Mouse (Mus musculus) embryonic facial prominence, embryonic 14.5 days (tissue): ENCODE measurements at regions not wholly inside any gene's neighbourhood (a gene's known extent, or its start where the extent isn't known, plus 50 kb on each side); places are given as distances from the start of the nearest gene placed in this dataset.

Experiments
- ATAC-seq: fragments of 200-750 bp; cut with Nextera tagmentation; 2 replicates; pipeline ENCODE4 v1.8.0; 2017; ENCODE audit warnings: low read depth, moderate number of reproducible peaks, moderate TSS enrichment
- DNase-seq: peaks from one replicate; pipeline ENCODE4 v3.0.0-alpha.2; 2015; ENCODE audit warnings: low spot score
- H3K27ac ChIP-seq: fragments of 300-500 bp; sonication (generic); replicated peaks from 2 replicates; pipeline ENCODE4 v1.5.1; 2014; ENCODE audit warnings: low read depth, mild to moderate bottlenecking, low read length, moderate library complexity
- H3K27me3 ChIP-seq: fragments of 300-500 bp; sonication (generic); replicated peaks from 2 replicates; pipeline ENCODE4 v1.6.1; 2014; ENCODE audit warnings: low read length; ENCODE audit not compliant: control insufficient read depth, insufficient read depth
- H3K36me3 ChIP-seq: fragments of 300-500 bp; sonication (generic); 2 replicates; pipeline ENCODE4 v1.6.1; 2014; ENCODE audit warnings: low read length, mixed read lengths; ENCODE audit not compliant: control insufficient read depth, insufficient read depth
- H3K4me1 ChIP-seq: fragments of 300-500 bp; sonication (generic); 2 replicates; pipeline ENCODE4 v1.6.1; 2014; ENCODE audit warnings: antibody characterized with exemption, low read length; ENCODE audit not compliant: control insufficient read depth, insufficient read depth
- H3K4me2 ChIP-seq: fragments of 300-500 bp; sonication (generic); 2 replicates; pipeline ENCODE4 v1.6.1; 2014; ENCODE audit warnings: low read depth, mild to moderate bottlenecking, low read length, moderate library complexity, mixed read lengths
- H3K4me3 ChIP-seq: fragments of 300-500 bp; sonication (generic); 2 replicates; pipeline ENCODE4 v1.5.1; 2014; ENCODE audit warnings: low read depth, mild to moderate bottlenecking, low read length
- H3K9ac ChIP-seq: fragments of 300-500 bp; sonication (generic); 2 replicates; pipeline ENCODE4 v1.6.1; 2014; ENCODE audit warnings: low read depth, mild to moderate bottlenecking, low read length, moderate library complexity, mixed read lengths
- H3K9me3 ChIP-seq: fragments of 300-500 bp; sonication (generic); 2 replicates; pipeline ENCODE4 v1.6.1; 2016; ENCODE audit warnings: low read length; ENCODE audit not compliant: control insufficient read depth
- WGBS: fragments of 180-500 bp; shearing (Covaris S2); extraction: QIAGEN DNeasy Blood & Tissue Kit; methylation state at CpG from one replicate; pipeline ENCODE4 v1.1.7; 2014; 5-methylcytosine and 5-hydroxymethylcytosine counted together

DNA sequence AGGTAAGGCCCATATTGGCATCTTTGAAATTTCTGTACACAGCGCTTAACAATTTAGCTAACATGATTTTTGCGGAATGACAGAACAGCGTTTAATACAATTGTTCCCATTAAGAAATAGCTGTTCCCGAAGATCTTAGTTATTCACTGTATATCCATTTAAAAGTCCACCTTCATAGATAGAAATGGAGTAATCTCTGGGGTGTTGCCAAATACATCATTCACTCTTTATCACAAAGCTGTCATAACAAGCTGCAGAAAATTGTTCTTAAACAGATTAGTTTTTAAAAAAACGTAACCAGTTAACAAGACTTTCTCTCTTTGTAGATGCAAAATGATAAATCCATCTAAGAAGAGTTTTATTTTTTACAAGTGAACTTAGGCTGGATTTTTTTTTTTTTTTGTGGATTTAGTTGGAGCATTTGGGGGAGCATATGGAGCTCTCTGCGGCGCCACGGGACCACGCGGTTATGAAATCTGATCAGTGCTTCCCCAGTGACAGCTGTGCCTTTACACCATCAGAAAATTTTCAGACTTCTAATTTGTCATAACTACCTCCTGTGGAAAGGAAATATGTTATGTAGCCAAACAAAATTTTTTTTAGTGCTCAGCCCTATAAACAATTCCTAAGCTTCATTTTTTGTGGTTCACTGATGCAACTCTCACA lies 394.4 kb upstream of the Plscr5 start:
- DNase-seq: peak; percentile 41

DNA sequence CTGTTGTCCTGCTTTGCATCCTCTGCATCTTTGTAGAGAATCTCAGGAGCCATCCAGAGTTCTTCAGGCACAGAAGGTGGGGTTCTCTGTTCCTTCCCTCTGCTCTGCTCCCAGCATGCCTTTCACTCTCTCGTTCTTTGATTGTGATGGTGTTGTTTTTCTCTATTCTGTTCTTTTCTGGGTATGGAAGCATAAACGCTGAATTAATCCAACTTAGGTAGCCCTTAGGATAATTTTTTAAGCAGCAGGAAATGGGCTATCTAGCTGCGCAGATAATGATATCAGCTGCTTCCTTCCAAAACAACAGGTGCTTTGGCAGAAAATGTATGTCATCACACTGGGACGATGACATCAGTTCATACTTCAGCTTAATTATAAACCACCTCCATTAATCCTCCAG lies 395.8 kb upstream of the Plscr5 start:
- Histone ChIP-seq H3K9ac (no peak overlapping the region), H3K27ac (no peak overlapping the region), H3K4me2 (no peak overlapping the region), H3K4me3 (no peak overlapping the region), H3K27me3 (no peaks in the 10 kb centered on the region), H3K4me1 (no peaks in the 10 kb centered on the region), H3K36me3 (no peaks in the 10 kb centered on the region), H3K9me3 (no peaks in the 10 kb centered on the region)
- no peak for DNase-seq
- WGBS: 80% methylated on average over 4 of the region's 4 CpGs
- ATAC-seq: no peak

More for the DNA sequence above, 394.4 kb upstream of the Plscr5 start:
- H3K9ac ChIP-seq: no peak overlapping the region
- WGBS: 83% methylated on average over 10 of the region's 10 CpGs
- H3K27ac ChIP-seq: no peak overlapping the region
- no peaks in the 10 kb centered on the region for H3K27me3 ChIP-seq
- no peaks in the 10 kb centered on the region for H3K36me3 ChIP-seq
- H3K4me3 ChIP-seq: no peak overlapping the region
- no peak for ATAC-seq
- H3K9me3 ChIP-seq: no peaks in the 10 kb centered on the region
- no peak overlapping the region for H3K4me2 ChIP-seq
- H3K4me1 ChIP-seq: no peaks in the 10 kb centered on the region

DNA sequence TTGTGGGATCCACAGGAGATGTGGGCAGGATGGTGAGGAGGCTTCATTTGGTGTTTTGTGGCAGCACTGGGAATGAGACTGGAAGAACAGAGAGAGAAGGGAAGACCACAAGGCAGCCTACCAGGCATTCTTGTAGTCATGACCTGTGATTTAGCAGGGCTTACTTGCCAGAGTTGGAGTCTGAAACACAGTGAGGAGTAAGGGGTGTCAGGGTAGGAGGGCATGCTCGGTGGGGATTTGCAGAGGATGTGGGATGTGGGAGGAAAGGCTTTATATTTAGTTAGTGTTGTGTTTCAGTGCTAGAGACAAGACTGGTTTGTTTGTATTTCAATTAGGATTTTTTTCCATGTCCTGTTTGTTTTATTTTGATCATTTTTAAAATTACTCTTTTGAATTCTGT lies 387.3 kb upstream of the Zic1 start:
- ATAC-seq (no peak), DNase-seq (no peak)
- no peak overlapping the region for H3K4me3 ChIP-seq
- H3K36me3 ChIP-seq: no peaks in the 10 kb centered on the region
- no peaks in the 10 kb centered on the region for H3K4me1 ChIP-seq
- H3K27me3 ChIP-seq: no peaks in the 10 kb centered on the region
- H3K4me2 ChIP-seq: no peak overlapping the region
- H3K9me3 ChIP-seq: no peaks in the 10 kb centered on the region
- H3K9ac ChIP-seq: no peak overlapping the region
- no peak overlapping the region for H3K27ac ChIP-seq
- WGBS: 77% methylated on average over 1 of the region's 1 CpGs

DNA sequence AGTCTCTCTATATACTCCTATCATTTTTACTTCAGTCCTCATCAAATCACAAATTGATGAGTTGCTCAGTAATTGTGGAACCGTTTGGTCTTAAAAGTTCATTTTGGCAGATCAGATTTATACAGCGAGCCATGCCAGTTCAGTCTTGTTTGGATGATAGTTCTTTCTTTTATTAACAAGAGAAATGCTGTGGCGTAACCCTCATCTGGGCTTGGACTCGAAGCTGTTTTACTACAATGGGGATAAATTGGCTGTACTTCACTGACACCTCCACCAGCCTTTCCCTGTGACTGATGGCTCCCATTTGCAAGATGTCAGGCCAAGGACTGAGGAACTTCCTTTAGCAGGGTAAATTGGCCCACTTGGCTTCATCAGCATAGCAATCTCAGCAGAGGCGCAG lies 345.5 kb upstream of the Zic1 start:
- no peak for DNase-seq
- no peak for ATAC-seq
- WGBS: 79% methylated on average over 5 of the region's 5 CpGs

DNA sequence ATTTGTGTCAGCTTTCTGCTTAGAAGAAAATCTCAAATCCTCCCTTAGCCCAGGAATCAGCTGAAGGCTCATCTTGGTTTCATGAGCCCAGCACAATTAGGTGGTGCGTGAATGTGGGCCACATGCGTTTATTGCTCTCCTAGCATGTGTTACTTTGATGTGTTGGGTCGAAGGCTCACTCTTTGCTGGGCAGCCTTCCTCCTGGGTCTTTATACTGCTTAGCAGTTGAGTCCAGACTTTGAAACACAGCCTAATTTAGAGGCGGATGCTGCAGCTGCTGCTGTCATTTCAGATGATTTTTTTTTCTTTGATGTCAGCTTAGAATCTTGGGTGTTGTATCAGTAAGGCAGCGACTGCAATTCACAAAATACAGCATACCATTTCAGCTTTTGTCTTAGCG lies 315.2 kb upstream of the Zic1 start:
- DNase-seq (peak; percentile 58), ATAC-seq (no peak)
- WGBS: 61% methylated on average over 6 of the region's 6 CpGs
- no peak overlapping the region for H3K4me3 ChIP-seq
- no peaks in the 10 kb centered on the region for H3K36me3 ChIP-seq
- no peak overlapping the region for H3K9ac ChIP-seq
- no peaks in the 10 kb centered on the region for H3K4me1 ChIP-seq
- H3K9me3 ChIP-seq: no peaks in the 10 kb centered on the region
- H3K27me3 ChIP-seq: no peaks in the 10 kb centered on the region
- H3K4me2 ChIP-seq: no peak overlapping the region
- H3K27ac ChIP-seq: no peak overlapping the region

More for the DNA sequence above, 345.5 kb upstream of the Zic1 start:
- Histone ChIP-seq H3K9me3 (no peaks in the 10 kb centered on the region), H3K4me1 (no peaks in the 10 kb centered on the region), H3K36me3 (no peaks in the 10 kb centered on the region), H3K27me3 (no peaks in the 10 kb centered on the region), H3K4me2 (no peak overlapping the region), H3K9ac (no peak overlapping the region), H3K4me3 (no peak overlapping the region), H3K27ac (no peak overlapping the region)

DNA sequence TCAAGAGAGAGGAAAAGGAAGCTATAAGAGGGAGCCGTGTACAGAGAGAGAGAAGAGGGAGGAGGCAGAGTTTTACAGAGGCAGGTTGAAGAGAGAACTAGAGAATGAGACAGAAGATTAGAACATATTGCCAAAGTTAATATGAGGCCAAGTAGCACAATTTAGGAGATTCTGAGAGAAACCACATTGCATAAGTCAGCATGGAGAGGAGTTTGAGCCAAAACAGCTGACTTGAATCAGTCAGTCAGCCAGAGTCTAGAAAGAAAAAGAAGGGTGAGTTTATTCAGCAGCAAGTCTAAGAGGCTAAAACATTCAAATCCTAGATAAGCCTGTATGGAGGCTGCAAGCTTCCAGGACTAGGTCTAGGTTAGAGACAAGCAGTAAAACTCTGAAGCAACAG lies 301.1 kb upstream of the Zic1 start:
- Histone ChIP-seq H3K4me3 (no peak overlapping the region), H3K36me3 (no peaks in the 10 kb centered on the region), H3K9me3 (0 out of 2 replicates have a peak, but pooled peaks cover 4% of the 10 kb centered on the region), H3K9ac (no peak overlapping the region), H3K4me2 (no peak overlapping the region), H3K27ac (no peak overlapping the region), H3K4me1 (no peaks in the 10 kb centered on the region), H3K27me3 (no peaks in the 10 kb centered on the region)
- DNase-seq: no peak
- 56% methylated on average over 1 of the region's 1 CpGs for WGBS
- ATAC-seq: no peak

DNA sequence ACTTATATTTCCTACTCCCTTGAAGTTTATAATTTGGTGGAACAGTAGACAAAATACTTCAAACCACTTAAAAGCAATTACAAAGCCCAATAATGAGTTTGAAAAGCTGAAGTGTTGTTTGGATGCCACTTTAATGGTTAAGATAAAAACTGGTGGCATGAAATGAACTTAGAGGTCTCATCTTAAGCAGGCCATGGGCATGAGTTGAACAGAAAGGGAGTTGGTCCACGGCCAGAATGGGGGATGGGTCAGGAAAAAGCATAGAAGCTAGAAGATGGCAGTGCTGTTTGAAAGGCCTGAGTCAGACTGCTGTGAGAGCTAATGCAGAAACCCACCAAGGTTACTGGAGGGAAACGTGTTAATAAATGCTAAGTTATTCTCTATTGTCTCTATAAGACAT lies 294.5 kb upstream of the Zic1 start:
- Histone ChIP-seq H3K9me3 (no peaks in the 10 kb centered on the region), H3K27me3 (no peaks in the 10 kb centered on the region), H3K4me1 (no peaks in the 10 kb centered on the region), H3K9ac (no peak overlapping the region), H3K4me2 (no peak overlapping the region), H3K4me3 (no peak overlapping the region), H3K36me3 (no peaks in the 10 kb centered on the region), H3K27ac (no peak overlapping the region)
- WGBS: 69% methylated on average over 2 of the region's 2 CpGs
- ATAC-seq (no peak), DNase-seq (peak; percentile 11)

DNA sequence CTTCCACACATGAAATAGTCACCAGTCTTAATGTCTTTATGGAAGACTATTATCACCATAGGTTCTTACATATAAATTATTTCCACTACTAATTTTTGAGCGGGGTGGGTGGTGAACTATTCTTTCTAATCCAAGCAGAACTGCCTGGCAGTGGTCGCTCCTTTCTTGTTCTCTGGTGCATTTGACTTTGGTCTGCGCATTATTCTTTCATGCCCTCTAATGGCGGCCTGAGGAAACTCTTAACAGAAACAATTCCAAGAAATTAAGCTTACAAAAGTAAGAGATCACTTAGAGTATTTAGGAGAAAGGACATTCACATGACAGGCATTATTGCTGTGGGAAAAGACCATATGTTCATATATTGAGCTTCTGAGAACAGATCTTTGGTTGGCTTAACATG lies 288.5 kb upstream of the Zic1 start:
- 45% methylated on average over 4 of the region's 4 CpGs for WGBS

DNA sequence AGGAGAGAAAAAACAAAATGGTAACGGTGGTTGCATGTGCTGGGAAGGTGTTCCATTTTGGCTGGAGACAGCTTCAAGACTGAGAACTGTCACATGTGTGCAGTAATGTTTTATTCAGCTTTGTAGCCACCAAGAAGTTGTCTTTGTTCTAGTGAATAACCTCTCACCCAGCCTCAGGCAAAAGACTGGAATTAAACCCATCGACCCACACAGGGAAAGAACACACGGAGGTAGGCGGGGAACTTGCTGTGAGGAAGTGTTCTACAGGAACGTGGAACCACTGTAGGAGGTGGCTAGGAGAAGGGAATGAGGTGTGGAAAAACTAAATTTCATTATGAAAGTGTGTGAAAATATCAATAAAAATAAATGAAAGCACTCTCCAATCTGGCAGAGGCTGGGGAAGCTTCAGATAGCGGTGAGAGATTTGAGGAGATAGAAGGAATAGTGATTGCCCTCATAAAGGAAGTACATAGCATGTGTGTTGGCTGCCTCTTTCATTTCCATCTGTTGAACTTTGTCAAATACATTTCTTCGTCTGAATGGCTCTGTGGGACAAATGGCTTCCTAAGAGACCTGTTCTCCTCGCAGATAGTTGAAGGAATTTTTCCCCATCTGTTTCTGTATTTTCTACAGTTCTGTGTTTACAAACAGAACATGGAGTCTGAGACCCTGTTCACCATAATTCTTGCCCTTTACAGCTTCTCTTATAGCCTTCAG lies 286.9 kb upstream of the Zic1 start:
- 61% methylated on average over 8 of the region's 8 CpGs for WGBS
- no peaks in the 10 kb centered on the region for H3K4me1 ChIP-seq
- H3K4me2 ChIP-seq: no peak overlapping the region
- ATAC-seq (no peak), DNase-seq (no peak)
- no peaks in the 10 kb centered on the region for H3K36me3 ChIP-seq
- no peaks in the 10 kb centered on the region for H3K27me3 ChIP-seq
- H3K4me3 ChIP-seq: no peak overlapping the region
- H3K27ac ChIP-seq: no peak overlapping the region
- no peaks in the 10 kb centered on the region for H3K9me3 ChIP-seq
- H3K9ac ChIP-seq: no peak overlapping the region

More for the DNA sequence above, 288.5 kb upstream of the Zic1 start:
- Histone ChIP-seq H3K4me2 (no peak overlapping the region), H3K4me1 (no peaks in the 10 kb centered on the region), H3K4me3 (no peak overlapping the region), H3K27me3 (no peaks in the 10 kb centered on the region), H3K9ac (no peak overlapping the region), H3K27ac (no peak overlapping the region), H3K36me3 (no peaks in the 10 kb centered on the region), H3K9me3 (no peaks in the 10 kb centered on the region)
- ATAC-seq (no peak), DNase-seq (peak; percentile 17)
